Mouse (Mus musculus): ENCODE results near the gene Pnpo.

Pnpo gene

GRCm38 (mm10) chr11:96972906-96973305, 29.1 kb upstream of the Pnpo start:
- CTCF ChIA-PET: interaction anchor here (0.6 to 1.3 kb wide), 5 partner anchors 9 to 1057 kb away, joined by 3 to 4 read pairs (median 4); no protein-coding TSS in a partner anchor

- CTCF ChIA-PET: interaction anchor here (0.6 kb wide), 1 partner anchor 60 kb away, joined by 5 read pairs; no protein-coding TSS in a partner anchor
Measured at GRCm38 (mm10) chr11:96970341-96970740, 26.6 kb upstream of the Pnpo start.

GRCm38 (mm10) chr11:96969746-96970145, 26.0 kb upstream of the Pnpo start:
- CTCF ChIA-PET: interaction anchor here (0.6 to 0.7 kb wide), 3 partner anchors 10 to 220 kb away, joined by 3 to 4 read pairs (median 4); no protein-coding TSS in a partner anchor

GRCm38 (mm10) chr11:96969280-96969722, 25.5 kb upstream of the Pnpo start:
- CTCF ChIA-PET: interaction anchor here (0.6 to 0.7 kb wide), 3 partner anchors 9 to 219 kb away, joined by 3 to 4 read pairs (median 4); no protein-coding TSS in a partner anchor

- CTCF ChIA-PET: interaction anchor here (0.7 kb wide), 1 partner anchor 380 kb away, joined by 3 read pairs; no protein-coding TSS in a partner anchor
Measured at GRCm38 (mm10) chr11:96968476-96968875, 24.7 kb upstream of the Pnpo start.

- CTCF ChIA-PET: no interaction called here
Measured at GRCm38 (mm10) chr11:96967544-96968269, 23.9 kb upstream of the Pnpo start.

GRCm38 (mm10) chr11:96966914-96967543, 23.2 kb upstream of the Pnpo start:
- CTCF ChIA-PET: no interaction called here

GRCm38 (mm10) chr11:96966172-96966571, 22.4 kb upstream of the Pnpo start:
- CTCF ChIA-PET: no interaction called here

GRCm38 (mm10) chr11:96963580-96963979, 19.8 kb upstream of the Pnpo start:
- CTCF ChIA-PET: interaction anchor here (0.6 to 1.2 kb wide), 5 partner anchors 9 to 1962 kb away, joined by 3 to 4 read pairs (median 3); no protein-coding TSS in a partner anchor

GRCm38 (mm10) chr11:96957061-96957805, 13.4 kb upstream of the Pnpo start:
- CTCF ChIA-PET: no interaction called here

- CTCF ChIA-PET: interaction anchor here (0.6 kb wide), 1 partner anchor 214 kb away, joined by 6 read pairs; no protein-coding TSS in a partner anchor
Measured at GRCm38 (mm10) chr11:96956009-96956724, 12.4 kb upstream of the Pnpo start.

GRCm38 (mm10) chr11:96955094-96955493, 11.3 kb upstream of the Pnpo start:
- CTCF ChIA-PET: no interaction called here

- CTCF ChIA-PET: interaction anchor here (0.6 kb wide), 1 partner anchor 9 kb away, joined by 9 read pairs; no protein-coding TSS in a partner anchor
Measured at GRCm38 (mm10) chr11:96952896-96953295, 9.1 kb upstream of the Pnpo start.

GRCm38 (mm10) chr11:96952426-96952825, 8.6 kb upstream of the Pnpo start:
- CTCF ChIA-PET: no interaction called here

- CTCF ChIA-PET: interaction anchor here (0.6 kb wide), 1 partner anchor 13 kb away, joined by 4 read pairs; no protein-coding TSS in a partner anchor
Measured at GRCm38 (mm10) chr11:96950767-96951166, 7.0 kb upstream of the Pnpo start.

GRCm38 (mm10) chr11:96947849-96948248, 4.1 kb upstream of the Pnpo start:
- CTCF ChIA-PET: no interaction called here

- CTCF ChIA-PET: no interaction called here
Measured at GRCm38 (mm10) chr11:96946498-96946897, 2.7 kb upstream of the Pnpo start.

- CTCF ChIA-PET: interaction anchor here (0.5 to 0.7 kb wide), 2 partner anchors 127 to 1196 kb away, joined by 3 to 5 read pairs; no protein-coding TSS in a partner anchor
Measured at GRCm38 (mm10) chr11:96944844-96945580, 1.2 kb upstream of the Pnpo start.

- CTCF ChIA-PET: interaction anchor here (0.6 kb wide), 1 partner anchor 31 kb away, joined by 4 read pairs; no protein-coding TSS in a partner anchor
Measured at GRCm38 (mm10) chr11:96941989-96942590, 1.7 kb downstream of the Pnpo start.

Data from spleen, embryonic (tissue).